Mouse (Mus musculus) kidney, adult 18-20 months (tissue): Measurements from ENCODE around the gene Ccnjl.

Experiments
- DNase-seq: peaks from one replicate; pipeline ENCODE4 v3.0.0; 2021

Gene Ccnjl

GRCm38 (mm10) chr11:43528683-43529499 lies at the start of gene Ccnjl:
Ccnjl (plus strand) TSS chr11:43528784.
- DNase-seq = peak; percentile 61

GRCm38 (mm10) chr11:43479376-43479775 lies 49.2 kb upstream of the Ccnjl start:
- no peak for DNase-seq

- no peak for DNase-seq
Measured at GRCm38 (mm10) chr11:43480561-43480960, 48.0 kb upstream of the Ccnjl start.

- no peak for DNase-seq
Measured at GRCm38 (mm10) chr11:43481672-43482522, 46.7 kb upstream of the Ccnjl start.

GRCm38 (mm10) chr11:43483122-43483792 lies 45.3 kb upstream of the Ccnjl start:
- DNase-seq = no peak

- DNase-seq = no peak
Measured at GRCm38 (mm10) chr11:43484057-43484456, 44.5 kb upstream of the Ccnjl start.

GRCm38 (mm10) chr11:43484652-43485051 lies 43.9 kb upstream of the Ccnjl start:
- no peak for DNase-seq

- no peak for DNase-seq
Measured at GRCm38 (mm10) chr11:43485855-43486254, 42.7 kb upstream of the Ccnjl start.

GRCm38 (mm10) chr11:43492663-43493062 lies 35.9 kb upstream of the Ccnjl start:
- DNase-seq = peak; percentile 80

GRCm38 (mm10) chr11:43493815-43494409 lies 34.7 kb upstream of the Ccnjl start:
- peak; percentile 70 for DNase-seq

GRCm38 (mm10) chr11:43495037-43495436 lies 33.5 kb upstream of the Ccnjl start:
- no peak for DNase-seq

- DNase-seq = no peak
Measured at GRCm38 (mm10) chr11:43495532-43495931, 33.1 kb upstream of the Ccnjl start.

- no peak for DNase-seq
Measured at GRCm38 (mm10) chr11:43501256-43501655, 27.3 kb upstream of the Ccnjl start.

- DNase-seq = no peak
Measured at GRCm38 (mm10) chr11:43505188-43505587, 23.4 kb upstream of the Ccnjl start.

- no peak for DNase-seq
Measured at GRCm38 (mm10) chr11:43507976-43508375, 20.6 kb upstream of the Ccnjl start.

GRCm38 (mm10) chr11:43509878-43510277 lies 18.7 kb upstream of the Ccnjl start:
- no peak for DNase-seq

- no peak for DNase-seq
Measured at GRCm38 (mm10) chr11:43512661-43513190, 15.9 kb upstream of the Ccnjl start.

GRCm38 (mm10) chr11:43516344-43517021 lies 12.1 kb upstream of the Ccnjl start:
- DNase-seq = peak; percentile 25

GRCm38 (mm10) chr11:43517641-43518040 lies 10.9 kb upstream of the Ccnjl start:
- DNase-seq = no peak

GRCm38 (mm10) chr11:43518086-43518485 lies 10.5 kb upstream of the Ccnjl start:
- no peak for DNase-seq

GRCm38 (mm10) chr11:43518821-43519220 lies 9.8 kb upstream of the Ccnjl start:
- no peak for DNase-seq

- DNase-seq = peak; percentile 4
Measured at GRCm38 (mm10) chr11:43520521-43520920, 8.1 kb upstream of the Ccnjl start.
